Mouse (Mus musculus): ENCODE measurements around the gene Ggnbp2.

The Ggnbp2 gene

GRCm38 (mm10) chr11:84870337-84871043, at the start of gene Ggnbp2:
Ggnbp2 (minus strand) TSS chr11:84870817.
- peak; percentile 79 to 92 for DNase-seq (ENCODE audit: low read depth in 1 of 2, low spot score in 2 of 2)

- no peak for DNase-seq (ENCODE audit: low read depth in 1 of 2, low spot score in 2 of 2)
Observed at GRCm38 (mm10) chr11:84919951-84920350, 49.3 kb upstream of the Ggnbp2 start.

GRCm38 (mm10) chr11:84919276-84919675, 48.7 kb upstream of the Ggnbp2 start:
- peak in 1 of 2 experiments; percentile 26 for DNase-seq (ENCODE audit: low read depth in 1 of 2, low spot score in 2 of 2)

GRCm38 (mm10) chr11:84918425-84918824, 47.8 kb upstream of the Ggnbp2 start:
- peak; percentile 55 to 70 for DNase-seq (ENCODE audit: low read depth in 1 of 2, low spot score in 2 of 2)

- DNase-seq (ENCODE audit: low read depth in 1 of 2, low spot score in 2 of 2), result no peak
Observed at GRCm38 (mm10) chr11:84916703-84917300, 46.2 kb upstream of the Ggnbp2 start.

- DNase-seq (ENCODE audit: low read depth in 1 of 2, low spot score in 2 of 2), result peak; percentile 57 to 59
Observed at GRCm38 (mm10) chr11:84916053-84916702, 45.6 kb upstream of the Ggnbp2 start, which contains the start of gene Znhit3. Znhit3 (minus strand) TSS chr11:84916366.

- no peak for DNase-seq (ENCODE audit: low read depth in 1 of 2, low spot score in 2 of 2)
Observed at GRCm38 (mm10) chr11:84914673-84915072, 44.1 kb upstream of the Ggnbp2 start.

GRCm38 (mm10) chr11:84910411-84910810, 39.8 kb upstream of the Ggnbp2 start:
- no peak for DNase-seq (ENCODE audit: low read depth in 1 of 2, low spot score in 2 of 2)

GRCm38 (mm10) chr11:84908480-84908879, 37.9 kb upstream of the Ggnbp2 start:
- DNase-seq (ENCODE audit: low read depth in 1 of 2, low spot score in 2 of 2), result no peak

GRCm38 (mm10) chr11:84907081-84907480, 36.5 kb upstream of the Ggnbp2 start:
- DNase-seq (ENCODE audit: low read depth in 1 of 2, low spot score in 2 of 2), result no peak

- DNase-seq (ENCODE audit: low read depth in 1 of 2, low spot score in 2 of 2), result no peak
Observed at GRCm38 (mm10) chr11:84904597-84905144, 34.1 kb upstream of the Ggnbp2 start.

- DNase-seq (ENCODE audit: low read depth in 1 of 2, low spot score in 2 of 2), result no peak
Observed at GRCm38 (mm10) chr11:84893113-84893512, 22.5 kb upstream of the Ggnbp2 start.

GRCm38 (mm10) chr11:84891705-84892104, 21.1 kb upstream of the Ggnbp2 start:
- no peak for DNase-seq (ENCODE audit: low read depth in 1 of 2, low spot score in 2 of 2)

- DNase-seq (ENCODE audit: low read depth in 1 of 2, low spot score in 2 of 2), result no peak
Observed at GRCm38 (mm10) chr11:84889492-84889891, 18.9 kb upstream of the Ggnbp2 start.

GRCm38 (mm10) chr11:84888025-84888424, 17.4 kb upstream of the Ggnbp2 start:
- no peak for DNase-seq (ENCODE audit: low read depth in 1 of 2, low spot score in 2 of 2)

GRCm38 (mm10) chr11:84886767-84887511, 16.3 kb upstream of the Ggnbp2 start:
- DNase-seq (ENCODE audit: low read depth in 1 of 2, low spot score in 2 of 2), result no peak

GRCm38 (mm10) chr11:84886236-84886635, 15.6 kb upstream of the Ggnbp2 start:
- DNase-seq (ENCODE audit: low read depth in 1 of 2, low spot score in 2 of 2), result no peak

GRCm38 (mm10) chr11:84885238-84885637, 14.6 kb upstream of the Ggnbp2 start:
- DNase-seq (ENCODE audit: low read depth in 1 of 2, low spot score in 2 of 2), result no peak

GRCm38 (mm10) chr11:84882346-84882745, 11.7 kb upstream of the Ggnbp2 start:
- no peak for DNase-seq (ENCODE audit: low read depth in 1 of 2, low spot score in 2 of 2)

- no peak for DNase-seq (ENCODE audit: low read depth in 1 of 2, low spot score in 2 of 2)
Observed at GRCm38 (mm10) chr11:84880971-84881370, 10.4 kb upstream of the Ggnbp2 start.

GRCm38 (mm10) chr11:84880465-84880961, 9.9 kb upstream of the Ggnbp2 start:
- DNase-seq (ENCODE audit: low read depth in 1 of 2, low spot score in 2 of 2), result peak in 1 of 2 experiments; percentile 45
